Mouse (Mus musculus): ENCODE results near the gene Znrd1as. TPM values are rescaled to one million over a fixed set of nuclear protein-coding genes. Genes with fewer than 3 reads are reported as not detected.

Gene Znrd1as
- polyA plus RNA-seq, 1 experiment from 2014 or later, result 7.8 TPM

GRCm38 (mm10) chr17:37011719-37012118 is 53.3 kb downstream of the Znrd1as start:
- H3K4me2 ChIP-seq (ENCODE audit: low read depth, severe bottlenecking), result no peak overlapping the region
- ATAC-seq (ENCODE audit: insufficient number of reproducible peaks, low FRiP score, low TSS enrichment, low read depth) (no peak), DNase-seq (ENCODE audit: low spot score) (no peak)
- no peak overlapping the region for H3K27ac ChIP-seq (replicated peaks; ENCODE audit: low read depth, low read length)
- H3K4me3 ChIP-seq (ENCODE audit: low read depth, low read length), result no peak overlapping the region
- H3K27me3 ChIP-seq (ENCODE audit: control insufficient read depth, insufficient read depth, low read length), result no peaks in the 10 kb centered on the region
- no peaks in the 10 kb centered on the region for H3K4me1 ChIP-seq (ENCODE audit: control insufficient read depth, insufficient read depth, low read length)
- H3K36me3 ChIP-seq (ENCODE audit: control insufficient read depth, insufficient read depth, low read length), result peaks cover 6% of the 10 kb centered on the region; the same call in 1 of the 2 replicates
- WGBS, result 83% methylated on average over 3 of the region's 3 CpGs
- H3K9ac ChIP-seq (ENCODE audit: low read length), result no peak overlapping the region
- H3K9me3 ChIP-seq (ENCODE audit: control insufficient read depth, low read length), result no peaks in the 10 kb centered on the region

DNA sequence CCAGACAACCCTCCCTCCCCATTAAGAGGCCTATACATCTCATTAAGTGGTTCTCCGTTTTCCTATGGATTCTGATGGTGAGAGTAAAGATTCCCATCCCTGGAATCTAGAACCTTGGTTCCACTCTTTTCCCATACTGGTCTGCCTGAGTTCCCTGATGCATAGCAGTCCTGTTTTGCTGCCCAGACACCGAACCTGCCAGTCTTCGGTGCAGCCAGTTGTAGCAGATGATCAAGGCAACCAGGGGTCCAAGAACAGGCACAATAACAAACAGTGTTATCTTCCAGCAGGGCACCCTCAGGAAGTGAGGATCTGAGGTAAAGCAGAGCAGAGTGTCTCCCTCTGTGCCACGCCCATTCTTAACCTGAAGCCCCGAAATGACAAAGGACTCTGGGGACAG is 53.7 kb downstream of the Znrd1as start:
- H3K4me1 ChIP-seq (ENCODE audit: control insufficient read depth, insufficient read depth, low read length), result no peaks in the 10 kb centered on the region
- H3K9me3 ChIP-seq (ENCODE audit: control insufficient read depth, low read length), result no peaks in the 10 kb centered on the region
- H3K27me3 ChIP-seq (ENCODE audit: control insufficient read depth, insufficient read depth, low read length), result no peaks in the 10 kb centered on the region
- no peak overlapping the region for H3K4me2 ChIP-seq (ENCODE audit: low read depth, severe bottlenecking)
- no peak overlapping the region for H3K9ac ChIP-seq (ENCODE audit: low read length)
- H3K36me3 ChIP-seq (ENCODE audit: control insufficient read depth, insufficient read depth, low read length), result peaks cover 6% of the 10 kb centered on the region; the same call in 1 of the 2 replicates
- DNase-seq (ENCODE audit: low spot score) (no peak), ATAC-seq (ENCODE audit: insufficient number of reproducible peaks, low FRiP score, low TSS enrichment, low read depth) (no peak)
- WGBS, result 68% methylated on average over 5 of the region's 5 CpGs
- no peak overlapping the region for H3K4me3 ChIP-seq (ENCODE audit: low read depth, low read length)
- no peak overlapping the region for H3K27ac ChIP-seq (replicated peaks; ENCODE audit: low read depth, low read length)

Other genes with a start within 250 kb of the Znrd1as start
- gene H2-M10.5, start 185.7 kb upstream of the Znrd1as start, polyA plus RNA-seq (2014; fragmentation: Nextera tagmentation; extraction: Ambion mirVana), result not detected in 2 replicates
- not detected in 2 replicates for gene H2-M10.6, start 146.4 kb upstream of the Znrd1as start, polyA plus RNA-seq (2014; fragmentation: Nextera tagmentation; extraction: Ambion mirVana)
- gene Trim26, start 121.5 kb upstream of the Znrd1as start, polyA plus RNA-seq (2014; fragmentation: Nextera tagmentation; extraction: Ambion mirVana), result 33.5 and 40.6 TPM in 2 replicates
- gene Trim15, start 91.4 kb upstream of the Znrd1as start, polyA plus RNA-seq (2014; fragmentation: Nextera tagmentation; extraction: Ambion mirVana), result 0.08 and 0.51 TPM in 2 replicates
- 5.0 and 6.0 TPM in 2 replicates for gene Trim10, start 89.0 kb upstream of the Znrd1as start, polyA plus RNA-seq (2014; fragmentation: Nextera tagmentation; extraction: Ambion mirVana)
- gene Trim40, start 68.5 kb upstream of the Znrd1as start, polyA plus RNA-seq (2014; fragmentation: Nextera tagmentation; extraction: Ambion mirVana), result not detected in 2 replicates
- gene Trim31, start 60.5 kb upstream of the Znrd1as start, polyA plus RNA-seq (2014; fragmentation: Nextera tagmentation; extraction: Ambion mirVana), result not detected in 2 replicates
- gene Rnf39, start 15.7 kb upstream of the Znrd1as start, polyA plus RNA-seq (2014; fragmentation: Nextera tagmentation; extraction: Ambion mirVana), result 0.31 and 0.45 TPM in 2 replicates
- 142 and 147 TPM in 2 replicates for gene Ppp1r11, start 6.9 kb upstream of the Znrd1as start, polyA plus RNA-seq (2014; fragmentation: Nextera tagmentation; extraction: Ambion mirVana)
- 118 and 119 TPM in 2 replicates for gene Znrd1, start within 50 bp of the Znrd1as start, polyA plus RNA-seq (2014; fragmentation: Nextera tagmentation; extraction: Ambion mirVana)
- gene 2410137M14Rik, start 22.6 kb downstream of the Znrd1as start, polyA plus RNA-seq (2014; fragmentation: Nextera tagmentation; extraction: Ambion mirVana), result not detected in 2 replicates
- gene H2-M5, start 30.9 kb downstream of the Znrd1as start, polyA plus RNA-seq (2014; fragmentation: Nextera tagmentation; extraction: Ambion mirVana), result 0.49 and 0.65 TPM in 2 replicates
- gene Zfp57, start 42.6 kb downstream of the Znrd1as start, polyA plus RNA-seq (2014; fragmentation: Nextera tagmentation; extraction: Ambion mirVana), result 101 and 106 TPM in 2 replicates
- 0.25 and 0.26 TPM in 2 replicates for gene Mog, start 64.8 kb downstream of the Znrd1as start, polyA plus RNA-seq (2014; fragmentation: Nextera tagmentation; extraction: Ambion mirVana)
- gene Gabbr1, start 87.4 kb downstream of the Znrd1as start, polyA plus RNA-seq (2014; fragmentation: Nextera tagmentation; extraction: Ambion mirVana), result 7.9 and 9.7 TPM in 2 replicates
- gene Olfr90, start 129.9 kb downstream of the Znrd1as start, polyA plus RNA-seq (2014; fragmentation: Nextera tagmentation; extraction: Ambion mirVana), result 0.09 TPM in 1 of 2 replicates, not detected in the other
- gene Olfr91, start 139.7 kb downstream of the Znrd1as start, polyA plus RNA-seq (2014; fragmentation: Nextera tagmentation; extraction: Ambion mirVana), result 0.14 TPM in 1 of 2 replicates, not detected in the other
- gene Olfr92, start 161.5 kb downstream of the Znrd1as start, polyA plus RNA-seq (2014; fragmentation: Nextera tagmentation; extraction: Ambion mirVana), result not detected in 2 replicates
- gene Olfr93, start 202.9 kb downstream of the Znrd1as start, polyA plus RNA-seq (2014; fragmentation: Nextera tagmentation; extraction: Ambion mirVana), result not detected in 2 replicates
- not detected in 2 replicates for gene Ubd, start 235.3 kb downstream of the Znrd1as start, polyA plus RNA-seq (2014; fragmentation: Nextera tagmentation; extraction: Ambion mirVana)
- gene Olfr94, start 242.4 kb downstream of the Znrd1as start, polyA plus RNA-seq (2014; fragmentation: Nextera tagmentation; extraction: Ambion mirVana), result not detected in 2 replicates

Measured in limb, embryonic 11.5 days (tissue).